Mouse (Mus musculus) midbrain, embryonic 15.5 days (tissue): ENCODE measurements around the gene Sp9. TPM values are rescaled to one million over a fixed set of nuclear protein-coding genes. Genes with fewer than 3 reads are reported as not detected.
A peak's percentile ranks its signal among the peaks of the same experiment; 100 is the strongest.

Experiments used
- ATAC-seq: fragments of 200-750 bp; cut with Nextera tagmentation; replicated peaks from 2 replicates; pipeline ENCODE4 v1.8.0; 2017; ENCODE audit warnings: moderate TSS enrichment
- H3K27ac ChIP-seq: fragments of 300-500 bp; sonication (generic); 2 replicates; pipeline ENCODE4 v1.5.1; 2015; ENCODE audit warnings: mild to moderate bottlenecking, inconsistent platforms
- H3K27me3 ChIP-seq: fragments of 300-500 bp; sonication (generic); replicated peaks from 2 replicates; pipeline ENCODE4 v1.6.1; 2015; ENCODE audit warnings: inconsistent platforms
- H3K36me3 ChIP-seq: fragments of 300-500 bp; sonication (generic); replicated peaks from 2 replicates; pipeline ENCODE4 v1.6.1; 2015; ENCODE audit warnings: inconsistent platforms
- H3K4me1 ChIP-seq: fragments of 300-500 bp; sonication (generic); 2 replicates; pipeline ENCODE4 v1.6.1; 2015; ENCODE audit warnings: inconsistent platforms
- H3K4me2 ChIP-seq: fragments of 300-500 bp; sonication (generic); 2 replicates; pipeline ENCODE4 v1.6.1; 2015; ENCODE audit warnings: inconsistent platforms, mild to moderate bottlenecking, moderate library complexity
- H3K4me3 ChIP-seq: fragments of 300-500 bp; sonication (generic); 2 replicates; pipeline ENCODE4 v1.5.1; 2015; ENCODE audit warnings: mild to moderate bottlenecking, inconsistent platforms
- H3K9ac ChIP-seq: fragments of 300-500 bp; sonication (generic); 2 replicates; pipeline ENCODE4 v1.6.1; 2015; ENCODE audit warnings: mild to moderate bottlenecking, inconsistent platforms
- H3K9me3 ChIP-seq: fragments of 300-500 bp; sonication (generic); 2 replicates; pipeline ENCODE4 v1.6.1; 2016; ENCODE audit warnings: inconsistent platforms
- WGBS: fragments of 180-500 bp; shearing (Covaris S2); methylation state at CpG from one replicate; pipeline ENCODE4 v1.1.7; 2015; ENCODE audit warnings: mixed read lengths; 5-methylcytosine and 5-hydroxymethylcytosine counted together
- polyA plus RNA-seq: library from polyadenylated mRNA; unstranded; fragments of >200 nt; fragmentation: Nextera tagmentation; extraction: Ambion mirVana; gene quantifications from 2 replicates; pipeline ENCODE4 v1.2.1, GENCODE M21; 2015

Sp9 gene
- polyA plus RNA-seq, 1 experiment from 2014 or later = 5.3 TPM

- H3K36me3 ChIP-seq = no peaks in the 10 kb centered on the region
- H3K9me3 ChIP-seq = no peaks in the 10 kb centered on the region
- WGBS = 6% methylated on average over 8 of the region's 8 CpGs
- no peak overlapping the region for H3K9ac ChIP-seq
- no peak overlapping the region for H3K4me3 ChIP-seq
- no peak for ATAC-seq
- H3K4me2 ChIP-seq = no peak overlapping the region
- no peak overlapping the region for H3K27ac ChIP-seq
- H3K4me1 ChIP-seq = peaks cover 39% of the 10 kb centered on the region
- peaks cover 71% of the 10 kb centered on the region for H3K27me3 ChIP-seq
Measured at GRCm38 (mm10) chr2:73268836-73269395, 2.8 kb upstream of the Sp9 start.

GRCm38 (mm10) chr2:73269666-73270065 is 2.1 kb upstream of the Sp9 start:
- H3K27ac ChIP-seq = no peak overlapping the region
- 0% methylated on average over 16 of the region's 17 CpGs for WGBS
- H3K27me3 ChIP-seq = peaks cover 64% of the 10 kb centered on the region
- ATAC-seq = no peak
- no peak overlapping the region for H3K9ac ChIP-seq
- H3K4me2 ChIP-seq = 0 out of 2 replicates have a peak overlapping the region, but pooled peaks have one; percentile 55
- H3K9me3 ChIP-seq = no peaks in the 10 kb centered on the region
- H3K4me3 ChIP-seq = no peak overlapping the region
- H3K4me1 ChIP-seq = peaks cover 39% of the 10 kb centered on the region
- no peaks in the 10 kb centered on the region for H3K36me3 ChIP-seq

GRCm38 (mm10) chr2:73270071-73270592 is 1.6 kb upstream of the Sp9 start:
- Histone ChIP-seq H3K27ac (no peak overlapping the region), H3K36me3 (no peaks in the 10 kb centered on the region), H3K9me3 (no peaks in the 10 kb centered on the region), H3K4me3 (0 out of 2 replicates have a peak overlapping the region, but pooled peaks have one; percentile 39), H3K27me3 (peaks cover 61% of the 10 kb centered on the region), H3K9ac (no peak overlapping the region), H3K4me2 (peak overlapping the region; percentile 55; the same call in 1 of the 2 replicates), H3K4me1 (peaks cover 39% of the 10 kb centered on the region)
- WGBS = 3% methylated on average over 14 of the region's 14 CpGs
- no peak for ATAC-seq

GRCm38 (mm10) chr2:73270593-73271458 is 899 bp upstream of the Sp9 start:
- no peak overlapping the region for H3K9ac ChIP-seq
- peaks cover 39% of the 10 kb centered on the region for H3K4me1 ChIP-seq
- peaks cover 54% of the 10 kb centered on the region for H3K27me3 ChIP-seq
- H3K4me3 ChIP-seq = peak overlapping the region; percentile 39
- no peaks in the 10 kb centered on the region for H3K9me3 ChIP-seq
- H3K4me2 ChIP-seq = peak overlapping the region; percentile 55
- WGBS = under 1% methylated on average over 38 of the region's 38 CpGs
- peak overlapping the region; percentile 32 for H3K27ac ChIP-seq
- H3K36me3 ChIP-seq = no peaks in the 10 kb centered on the region
- no peak; the same call in 1 of the 2 replicates for ATAC-seq

GRCm38 (mm10) chr2:73272351-73273248 is 875 bp downstream of the Sp9 start:
- ATAC-seq = no peak
- Histone ChIP-seq H3K27ac (peak overlapping the region; percentile 68), H3K9me3 (no peaks in the 10 kb centered on the region), H3K4me2 (peak overlapping the region; percentile 55), H3K36me3 (no peaks in the 10 kb centered on the region), H3K4me3 (peak overlapping the region; percentile 39), H3K9ac (no peak overlapping the region), H3K4me1 (peaks cover 46% of the 10 kb centered on the region), H3K27me3 (peaks cover 48% of the 10 kb centered on the region)
- under 1% methylated on average over 54 of the region's 55 CpGs for WGBS

GRCm38 (mm10) chr2:73273249-73274118 is 1.8 kb downstream of the Sp9 start:
- Histone ChIP-seq H3K36me3 (no peaks in the 10 kb centered on the region), H3K9me3 (no peaks in the 10 kb centered on the region), H3K27ac (peak overlapping the region; percentile 68), H3K4me1 (peaks cover 49% of the 10 kb centered on the region), H3K9ac (peak overlapping the region; percentile 42; the same call in 1 of the 2 replicates), H3K4me2 (peak overlapping the region; percentile 55), H3K4me3 (peak overlapping the region; percentile 39), H3K27me3 (peaks cover 46% of the 10 kb centered on the region)
- ATAC-seq = peak; percentile 18; the same call in 1 of the 2 replicates
- WGBS = under 1% methylated on average over 109 of the region's 110 CpGs

GRCm38 (mm10) chr2:73274119-73274920 is 2.6 kb downstream of the Sp9 start:
- no peaks in the 10 kb centered on the region for H3K36me3 ChIP-seq
- under 1% methylated on average over 87 of the region's 88 CpGs for WGBS
- peaks cover 57% of the 10 kb centered on the region for H3K4me1 ChIP-seq
- H3K27ac ChIP-seq = peak overlapping the region; percentile 68
- ATAC-seq = no peak
- peak overlapping the region; percentile 39 for H3K4me3 ChIP-seq
- peak overlapping the region; percentile 42 for H3K9ac ChIP-seq
- peaks cover 48% of the 10 kb centered on the region for H3K27me3 ChIP-seq
- no peaks in the 10 kb centered on the region for H3K9me3 ChIP-seq
- H3K4me2 ChIP-seq = peak overlapping the region; percentile 55

GRCm38 (mm10) chr2:73275261-73276040 is 3.7 kb downstream of the Sp9 start:
- no peak overlapping the region for H3K27ac ChIP-seq
- peak overlapping the region; percentile 22 for H3K4me3 ChIP-seq
- peaks cover 63% of the 10 kb centered on the region for H3K4me1 ChIP-seq
- no peak overlapping the region for H3K9ac ChIP-seq
- no peaks in the 10 kb centered on the region for H3K36me3 ChIP-seq
- no peak overlapping the region for H3K4me2 ChIP-seq
- H3K9me3 ChIP-seq = no peaks in the 10 kb centered on the region
- peaks cover 47% of the 10 kb centered on the region for H3K27me3 ChIP-seq
- 10% methylated on average over 8 of the region's 8 CpGs for WGBS
- no peak for ATAC-seq

GRCm38 (mm10) chr2:73276141-73276571 is 4.4 kb downstream of the Sp9 start:
- no peaks in the 10 kb centered on the region for H3K36me3 ChIP-seq
- WGBS = under 1% methylated on average over 6 of the region's 6 CpGs
- no peak overlapping the region for H3K9ac ChIP-seq
- H3K4me2 ChIP-seq = no peak overlapping the region
- H3K27me3 ChIP-seq = peaks cover 48% of the 10 kb centered on the region
- H3K4me3 ChIP-seq = peak overlapping the region; percentile 22
- 0 out of 2 replicates have a peak overlapping the region, but pooled peaks have one; percentile 34 for H3K27ac ChIP-seq
- no peaks in the 10 kb centered on the region for H3K9me3 ChIP-seq
- ATAC-seq = no peak
- H3K4me1 ChIP-seq = peaks cover 63% of the 10 kb centered on the region
